Mouse (Mus musculus): ENCODE data around the gene Btbd35f21.
"Not testable (repeated sequence)": the region's sequence is repeated elsewhere in the genome, so short reads cannot be mapped to it uniquely, and the experiment has no call there.

The Btbd35f21 gene

DNA sequence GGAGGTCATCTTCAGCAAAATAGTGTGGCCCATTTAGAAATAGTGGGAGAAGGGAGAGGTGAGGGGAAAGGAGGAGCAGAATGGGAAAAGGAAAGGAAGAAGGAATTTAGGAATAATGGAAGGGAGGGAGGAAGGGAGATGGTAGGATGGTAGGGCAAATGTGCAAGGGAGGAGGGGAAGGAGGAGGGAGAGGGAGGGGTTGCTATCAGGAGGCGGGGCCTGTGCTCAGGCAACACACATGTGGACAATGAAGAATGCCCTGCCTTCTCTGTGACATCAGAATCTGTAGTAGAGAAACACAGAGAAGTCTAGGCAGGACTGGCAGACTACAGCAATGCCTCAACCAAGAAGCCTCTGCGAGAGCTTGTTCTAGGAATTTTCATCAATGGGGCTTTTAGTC lies at the start of gene Btbd35f21:
Btbd35f21 (plus strand) TSS at position 301 of the 400 bp plus-strand sequence.
- not testable (repeated sequence) for DNase-seq (ENCODE audit: low spot score in 2 of 2)

Data from urinary bladder, postnatal 36 days (tissue).